Mouse (Mus musculus) hindbrain, embryonic 10.5 days (tissue): ENCODE data around the gene Tnnt3. TPM values are rescaled to one million over a fixed set of nuclear protein-coding genes. Genes with fewer than 3 reads are reported as not detected.
A peak's percentile ranks its signal among the peaks of the same experiment; 100 is the strongest.

Experiments used
- DNase-seq: peaks from one replicate; pipeline ENCODE4 v3.0.0-alpha.2; 2017; ENCODE audit warnings: low spot score
- H3K27ac ChIP-seq: fragments of 300-500 bp; sonication (generic); 2 replicates; pipeline ENCODE4 v1.5.1; 2016; ENCODE audit warnings: mild to moderate bottlenecking, moderate library complexity
- H3K27me3 ChIP-seq: fragments of 300-500 bp; sonication (generic); 2 replicates; pipeline ENCODE4 v1.6.1; 2016; ENCODE audit warnings: mild to moderate bottlenecking; ENCODE audit not compliant: poor library complexity, insufficient read depth, severe bottlenecking
- H3K36me3 ChIP-seq: fragments of 300-500 bp; sonication (generic); 2 replicates; pipeline ENCODE4 v1.6.1; 2016; ENCODE audit warnings: mild to moderate bottlenecking, moderate library complexity
- H3K4me1 ChIP-seq: fragments of 300-500 bp; sonication (generic); replicated peaks from 2 replicates; pipeline ENCODE4 v1.6.1; 2016; ENCODE audit warnings: mild to moderate bottlenecking
- H3K4me3 ChIP-seq: fragments of 300-500 bp; sonication (generic); 2 replicates; pipeline ENCODE4 v1.5.1; 2016; ENCODE audit warnings: mild to moderate bottlenecking, moderate library complexity
- H3K9me3 ChIP-seq: fragments of 300-500 bp; sonication (generic); 2 replicates; pipeline ENCODE4 v1.6.1; 2016; ENCODE audit warnings: mild to moderate bottlenecking, moderate library complexity
- WGBS: fragments of 180-500 bp; shearing (Covaris S2); methylation state at CpG from one replicate; pipeline ENCODE4 v1.1.7; 2016; 5-methylcytosine and 5-hydroxymethylcytosine counted together
- polyA plus RNA-seq: library from polyadenylated mRNA; unstranded; fragments of >200 nt; fragmentation: Nextera tagmentation; extraction: Ambion mirVana; gene quantifications from 2 replicates; pipeline ENCODE4 v1.2.1, GENCODE M21; 2016

Gene Tnnt3
- polyA plus RNA-seq, 1 experiment from 2014 or later = 1.1 TPM

DNA sequence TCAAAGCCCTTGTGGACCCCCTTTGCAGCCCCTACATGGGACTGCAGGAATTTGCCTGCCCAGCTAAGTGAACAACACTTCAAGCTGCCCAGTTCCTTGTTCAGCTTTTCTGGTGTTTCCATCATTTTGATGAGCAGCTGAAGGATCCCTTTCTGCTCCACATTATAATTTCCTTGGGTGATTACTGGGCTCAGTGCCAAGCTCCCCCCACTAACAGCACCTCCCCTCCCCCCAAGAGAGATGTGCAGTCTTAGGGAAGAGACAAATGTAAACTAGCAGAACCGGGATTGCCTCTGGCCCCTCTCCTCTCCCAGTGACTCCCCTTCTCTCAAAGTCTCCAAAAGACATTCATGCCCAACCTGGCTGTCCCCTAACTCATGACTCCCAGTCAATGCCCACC lies 56.0 kb downstream of the Tnnt3 start:
- no peaks in the 10 kb centered on the region for H3K9me3 ChIP-seq
- peak overlapping the region; percentile 78 for H3K27ac ChIP-seq
- no peak for DNase-seq
- no peaks in the 10 kb centered on the region for H3K36me3 ChIP-seq
- H3K4me3 ChIP-seq = no peak overlapping the region
- WGBS = 55% methylated on average over 1 of the region's 1 CpGs
- H3K4me1 ChIP-seq = peaks cover 64% of the 10 kb centered on the region
- H3K27me3 ChIP-seq = peaks cover 10% of the 10 kb centered on the region; the same call in 1 of the 2 replicates

DNA sequence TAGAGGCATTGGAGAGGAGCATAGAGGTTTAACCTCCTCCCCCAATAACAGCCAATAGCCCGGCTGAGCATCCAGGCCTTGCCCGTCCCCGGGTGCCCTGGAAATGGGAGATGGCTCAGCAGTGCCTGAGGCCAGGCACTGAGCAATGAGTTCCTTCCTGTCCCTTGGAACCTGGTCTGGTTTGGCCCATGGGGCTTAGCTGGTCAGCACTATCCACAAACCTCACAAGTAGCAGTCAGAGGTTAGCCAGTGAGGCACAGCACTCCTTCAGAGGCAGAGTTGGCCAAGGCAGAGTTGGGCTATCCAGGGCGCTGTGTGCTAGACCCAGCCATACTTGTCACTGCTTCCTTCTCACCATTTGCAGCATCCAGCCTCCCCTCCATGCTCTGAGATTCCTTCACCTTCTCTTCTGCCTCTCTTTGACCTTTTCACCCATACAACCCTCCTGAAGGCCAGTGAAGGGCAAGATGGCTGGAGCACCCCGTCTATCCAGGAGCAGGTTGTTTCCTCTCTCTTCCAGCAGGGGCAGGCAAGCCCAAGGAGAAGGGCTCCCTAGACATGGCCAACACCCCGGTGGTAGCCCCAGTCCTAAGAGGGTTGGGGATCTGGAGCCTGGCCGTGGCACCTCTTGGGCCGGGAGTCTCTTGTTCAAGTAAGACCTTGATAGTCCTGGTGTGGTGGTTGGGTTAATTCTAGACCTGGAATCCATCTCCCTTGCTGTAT lies 56.9 kb downstream of the Tnnt3 start:
- H3K27ac ChIP-seq = peak overlapping the region; percentile 78
- H3K9me3 ChIP-seq = no peaks in the 10 kb centered on the region
- H3K4me3 ChIP-seq = no peak overlapping the region
- peaks cover 73% of the 10 kb centered on the region for H3K4me1 ChIP-seq
- no peak for DNase-seq
- no peaks in the 10 kb centered on the region for H3K36me3 ChIP-seq
- peaks cover 10% of the 10 kb centered on the region; the same call in 1 of the 2 replicates for H3K27me3 ChIP-seq
- 92% methylated on average over 8 of the region's 8 CpGs for WGBS

DNA sequence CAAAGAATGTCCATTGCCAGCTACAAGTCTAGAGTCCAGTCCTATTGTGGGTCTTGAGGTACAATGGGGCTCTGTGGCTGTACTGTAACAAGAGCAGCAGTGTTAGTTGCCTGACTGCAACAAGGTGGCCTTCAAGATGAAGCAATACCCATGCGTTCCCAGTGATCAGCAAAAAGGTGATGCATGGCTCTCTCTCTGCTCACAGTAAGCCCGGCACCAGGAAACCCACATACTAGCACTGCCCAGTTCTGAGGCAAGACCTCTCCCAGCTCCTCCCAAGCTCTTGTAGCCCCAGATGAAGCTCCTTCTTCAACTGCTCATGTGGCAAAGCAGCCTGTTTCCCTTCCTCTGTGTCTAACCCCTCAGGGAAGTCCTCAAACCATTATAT lies 57.4 kb downstream of the Tnnt3 start:
- H3K4me1 ChIP-seq = peaks cover 73% of the 10 kb centered on the region
- H3K36me3 ChIP-seq = no peaks in the 10 kb centered on the region
- no peak for DNase-seq
- peaks cover 10% of the 10 kb centered on the region; the same call in 1 of the 2 replicates for H3K27me3 ChIP-seq
- H3K4me3 ChIP-seq = no peak overlapping the region
- 0 out of 2 replicates have a peak overlapping the region, but pooled peaks have one; percentile 3 for H3K27ac ChIP-seq
- H3K9me3 ChIP-seq = no peaks in the 10 kb centered on the region
- WGBS = 94% methylated on average over 2 of the region's 2 CpGs

DNA sequence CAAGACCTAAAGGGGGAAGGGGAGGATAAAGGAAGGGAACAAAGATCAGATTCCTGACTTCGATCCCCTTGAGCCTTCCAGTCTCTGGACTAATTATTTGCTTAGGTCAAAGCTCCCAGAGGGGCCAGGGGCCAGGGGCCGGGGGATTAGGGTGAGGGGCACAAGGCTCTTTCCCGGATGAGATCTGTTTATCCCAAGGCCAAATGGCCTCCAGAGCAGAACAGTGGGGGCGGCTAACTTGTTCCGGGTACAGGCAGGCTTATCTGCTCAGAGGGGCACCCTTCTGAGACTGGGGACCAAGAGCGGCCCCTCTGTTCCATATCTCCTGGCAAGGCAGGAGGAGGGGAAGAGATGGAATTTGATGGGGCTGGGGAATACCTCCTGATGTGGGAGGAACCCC lies 59.1 kb downstream of the Tnnt3 start:
- peak overlapping the region; percentile 74 for H3K27ac ChIP-seq
- no peaks in the 10 kb centered on the region for H3K36me3 ChIP-seq
- DNase-seq = no peak
- H3K9me3 ChIP-seq = no peaks in the 10 kb centered on the region
- H3K4me3 ChIP-seq = no peak overlapping the region
- peaks cover 10% of the 10 kb centered on the region; the same call in 1 of the 2 replicates for H3K27me3 ChIP-seq
- WGBS = 37% methylated on average over 6 of the region's 6 CpGs
- H3K4me1 ChIP-seq = peaks cover 84% of the 10 kb centered on the region

DNA sequence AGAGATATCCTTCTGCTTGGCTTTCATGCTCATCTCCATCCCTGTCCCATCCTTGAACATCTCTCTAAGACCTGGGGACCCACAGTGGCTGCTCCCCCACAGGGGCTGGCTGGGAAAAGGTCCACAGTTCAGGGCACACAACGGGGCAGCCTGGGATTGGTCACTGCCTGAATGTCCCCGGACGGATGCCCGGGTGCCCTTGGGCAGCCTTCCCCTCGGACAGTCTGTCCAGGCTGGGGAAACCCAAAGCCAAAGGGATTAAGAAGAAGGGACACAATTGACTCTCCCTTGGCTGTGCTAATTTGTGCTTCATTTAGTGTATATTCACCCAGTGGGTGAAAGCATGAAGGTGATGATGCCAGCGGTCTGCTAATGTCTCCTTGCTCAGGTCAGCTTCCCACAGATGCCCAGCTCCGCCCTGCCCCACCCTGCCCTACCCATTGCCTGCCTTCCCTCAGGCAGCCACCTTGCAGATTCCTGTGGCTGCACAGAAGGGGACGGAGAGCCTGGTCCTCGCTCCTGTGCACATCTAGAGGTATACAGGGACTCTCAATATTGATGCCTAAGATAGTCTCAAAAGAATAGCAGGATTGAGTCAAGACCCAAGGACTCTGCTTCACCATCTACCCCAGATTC lies 60.0 kb downstream of the Tnnt3 start:
- WGBS = 95% methylated on average over 9 of the region's 9 CpGs
- no peak for DNase-seq
- peaks cover 10% of the 10 kb centered on the region; the same call in 1 of the 2 replicates for H3K27me3 ChIP-seq
- no peaks in the 10 kb centered on the region for H3K36me3 ChIP-seq
- peaks cover 85% of the 10 kb centered on the region for H3K4me1 ChIP-seq
- H3K4me3 ChIP-seq = no peak overlapping the region
- H3K9me3 ChIP-seq = no peaks in the 10 kb centered on the region
- H3K27ac ChIP-seq = peak overlapping the region; percentile 41

DNA sequence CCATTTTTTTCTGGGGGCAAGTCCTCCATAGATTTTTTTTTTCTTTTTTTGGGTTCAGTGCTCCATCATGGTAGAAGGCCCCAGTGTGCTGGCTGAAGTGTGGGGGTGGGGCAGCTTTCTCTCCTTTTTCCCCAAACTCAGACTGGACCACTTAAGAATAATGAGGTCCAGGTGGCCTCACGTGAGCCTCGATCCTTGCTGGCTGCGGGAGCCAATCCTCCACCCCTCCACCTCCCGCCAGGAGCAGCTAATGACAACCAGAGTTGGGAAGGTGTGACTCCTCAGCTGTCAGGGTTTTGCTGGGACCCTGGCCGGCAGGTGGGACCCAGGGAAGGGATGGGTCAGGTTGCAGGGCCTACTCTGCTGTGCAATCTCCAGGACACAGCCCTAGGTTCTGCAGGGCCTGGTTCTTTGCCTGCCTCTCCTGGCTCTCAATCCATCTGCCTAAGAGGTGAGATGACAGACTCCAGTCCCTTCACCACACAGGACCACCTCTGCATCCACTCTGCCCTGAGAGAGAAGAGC lies 61.1 kb downstream of the Tnnt3 start:
- Histone ChIP-seq H3K36me3 (no peaks in the 10 kb centered on the region), H3K4me1 (peaks cover 85% of the 10 kb centered on the region), H3K27ac (peak overlapping the region; percentile 41), H3K4me3 (no peak overlapping the region), H3K27me3 (peaks cover 10% of the 10 kb centered on the region; the same call in 1 of the 2 replicates), H3K9me3 (no peaks in the 10 kb centered on the region)
- 62% methylated on average over 5 of the region's 5 CpGs for WGBS
- no peak for DNase-seq

DNA sequence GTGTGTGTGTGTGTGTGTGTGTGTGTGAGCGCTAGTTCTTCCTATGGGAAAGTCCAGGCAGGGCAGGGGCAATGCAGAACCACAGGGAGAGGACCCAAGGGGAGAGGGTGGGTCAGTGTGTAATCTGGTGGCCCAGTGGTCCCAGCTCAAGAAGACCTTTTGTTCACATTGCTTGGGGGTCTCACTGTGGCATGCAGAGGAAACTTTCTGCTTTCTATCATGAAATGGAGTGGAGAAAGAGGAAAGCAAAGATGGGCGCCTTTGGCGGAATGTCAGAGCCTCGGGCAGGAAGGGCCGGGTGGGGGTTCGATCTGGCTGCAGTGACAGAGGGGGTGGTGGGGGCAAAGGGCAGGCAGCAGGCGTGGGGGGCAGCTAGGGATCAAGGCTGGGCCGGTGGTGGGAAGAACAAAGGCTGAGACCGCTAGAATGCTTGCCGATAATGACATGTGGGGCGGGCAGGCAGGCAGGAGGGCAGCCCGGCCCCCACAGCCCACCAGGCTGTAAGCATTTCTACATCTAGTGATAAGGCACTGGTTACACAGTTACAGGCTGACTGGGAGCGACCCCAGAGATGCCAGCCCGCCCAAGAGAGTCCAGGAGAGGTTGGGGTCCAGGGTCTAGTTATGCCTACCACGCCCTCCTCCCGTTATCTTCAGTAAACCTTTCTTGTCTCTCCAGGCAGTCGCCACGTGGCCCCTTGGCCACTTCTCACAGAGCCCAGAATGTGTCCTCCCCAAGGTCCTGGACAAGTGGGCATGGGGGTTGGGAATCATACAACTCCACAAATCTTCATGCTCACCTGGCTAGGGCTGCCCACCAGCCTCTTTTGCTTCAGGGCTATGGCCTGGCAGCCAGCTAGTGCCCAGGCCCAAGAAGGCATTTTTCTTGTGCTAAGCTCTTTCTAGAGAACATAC lies 62.6 kb downstream of the Tnnt3 start:
- peak; percentile 59 for DNase-seq
- Histone ChIP-seq H3K27me3 (peaks cover 10% of the 10 kb centered on the region; the same call in 1 of the 2 replicates), H3K4me1 (peaks cover 85% of the 10 kb centered on the region), H3K36me3 (no peaks in the 10 kb centered on the region), H3K27ac (peak overlapping the region; percentile 84), H3K4me3 (no peak overlapping the region), H3K9me3 (no peaks in the 10 kb centered on the region)
- WGBS = 22% methylated on average over 18 of the region's 18 CpGs

DNA sequence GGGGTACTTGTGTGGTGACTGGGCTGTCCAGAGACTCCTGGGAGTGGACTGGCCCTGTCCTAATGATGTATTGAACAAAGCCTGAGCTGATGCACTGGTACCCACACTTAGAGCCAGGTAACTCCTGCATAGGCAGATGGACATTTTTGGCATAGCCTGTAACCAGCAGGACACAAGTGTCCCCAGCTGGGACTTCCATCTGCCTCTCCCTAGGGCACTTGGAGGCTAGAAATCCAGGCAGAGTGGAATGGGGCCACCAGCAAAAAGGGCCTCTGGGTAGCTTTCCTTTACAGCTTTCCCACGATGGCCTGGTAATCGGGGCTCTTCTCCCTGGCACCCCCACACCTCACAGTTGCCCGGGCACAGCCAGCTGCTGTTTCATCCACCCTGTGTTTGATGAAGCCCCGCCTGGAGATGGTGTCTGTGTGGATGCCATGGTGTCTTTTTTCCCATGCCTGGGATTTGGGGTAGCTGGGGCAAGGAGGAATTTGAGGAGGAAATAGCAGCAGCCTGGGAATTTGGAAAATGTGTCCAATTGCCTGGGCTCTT lies 63.3 kb downstream of the Tnnt3 start:
- WGBS = 78% methylated on average over 4 of the region's 4 CpGs
- no peak overlapping the region for H3K4me3 ChIP-seq
- no peaks in the 10 kb centered on the region for H3K9me3 ChIP-seq
- no peaks in the 10 kb centered on the region for H3K36me3 ChIP-seq
- peaks cover 10% of the 10 kb centered on the region; the same call in 1 of the 2 replicates for H3K27me3 ChIP-seq
- no peak for DNase-seq
- H3K27ac ChIP-seq = peak overlapping the region; percentile 84
- H3K4me1 ChIP-seq = peaks cover 83% of the 10 kb centered on the region

DNA sequence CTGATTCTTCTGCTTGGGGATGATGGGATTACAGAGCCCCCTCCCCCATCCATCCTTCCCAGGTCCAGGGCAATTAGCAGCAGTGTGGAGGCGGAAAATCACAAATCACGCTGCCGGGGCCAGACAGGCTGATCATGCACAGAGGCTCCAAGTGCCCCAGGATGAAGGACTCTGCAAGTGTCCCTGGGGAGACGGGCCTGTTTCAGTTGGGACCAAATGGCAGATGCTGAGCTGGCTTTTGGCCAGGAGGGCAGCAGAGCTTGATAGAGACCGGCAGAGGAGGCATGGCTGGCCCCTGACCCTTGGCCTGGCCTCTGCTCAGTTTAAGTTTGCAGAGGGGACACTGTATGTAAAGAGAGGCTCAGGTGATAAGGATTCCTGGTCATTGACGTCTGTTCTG lies 64.5 kb downstream of the Tnnt3 start:
- 39% methylated on average over 6 of the region's 6 CpGs for WGBS
- Histone ChIP-seq H3K27ac (peak overlapping the region; percentile 69), H3K4me3 (no peak overlapping the region), H3K4me1 (peaks cover 75% of the 10 kb centered on the region), H3K36me3 (no peaks in the 10 kb centered on the region), H3K9me3 (no peaks in the 10 kb centered on the region), H3K27me3 (peaks cover 10% of the 10 kb centered on the region; the same call in 1 of the 2 replicates)
- no peak for DNase-seq

DNA sequence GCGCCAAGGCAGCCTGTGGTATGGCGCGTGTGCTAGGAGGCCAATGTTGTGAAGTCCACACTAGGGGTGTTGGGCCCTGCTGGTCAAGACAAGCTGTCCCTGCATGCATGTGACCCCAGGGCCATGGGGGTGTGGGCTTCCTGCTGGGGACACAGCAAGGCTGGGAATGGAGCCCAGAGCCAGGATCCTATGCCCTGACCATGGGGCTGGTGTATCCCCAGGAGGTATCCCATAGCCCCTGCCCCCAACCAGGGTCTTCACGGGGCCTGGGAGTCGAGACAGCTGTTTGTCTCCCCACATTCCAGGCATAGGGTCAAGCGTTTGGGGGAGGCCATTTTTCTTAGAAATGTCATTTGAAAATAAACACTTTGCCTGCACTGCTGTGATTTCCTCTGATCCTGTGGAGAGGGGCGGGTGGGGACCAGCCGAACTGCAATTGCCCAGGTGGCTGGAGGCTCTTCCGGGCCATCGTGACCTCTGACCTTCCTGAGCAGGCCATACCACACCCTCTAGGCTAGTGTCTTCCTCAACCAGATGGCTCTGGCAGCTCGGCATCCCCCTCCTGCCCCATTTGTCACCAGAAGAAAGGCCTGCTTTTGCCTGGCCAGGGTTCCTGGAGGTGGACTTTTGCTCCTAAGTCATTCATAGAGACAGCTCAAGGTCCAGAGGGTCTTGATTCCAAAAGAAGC lies 66.5 kb downstream of the Tnnt3 start:
- 45% methylated on average over 11 of the region's 11 CpGs for WGBS
- no peaks in the 10 kb centered on the region for H3K9me3 ChIP-seq
- no peaks in the 10 kb centered on the region for H3K27me3 ChIP-seq
- peaks cover 76% of the 10 kb centered on the region for H3K4me1 ChIP-seq
- H3K36me3 ChIP-seq = no peaks in the 10 kb centered on the region
- DNase-seq = no peak
- no peak overlapping the region for H3K4me3 ChIP-seq
- peak overlapping the region; percentile 69 for H3K27ac ChIP-seq
